Mouse (Mus musculus): ENCODE measurements around the gene Prkca.

Prkca gene

DNA sequence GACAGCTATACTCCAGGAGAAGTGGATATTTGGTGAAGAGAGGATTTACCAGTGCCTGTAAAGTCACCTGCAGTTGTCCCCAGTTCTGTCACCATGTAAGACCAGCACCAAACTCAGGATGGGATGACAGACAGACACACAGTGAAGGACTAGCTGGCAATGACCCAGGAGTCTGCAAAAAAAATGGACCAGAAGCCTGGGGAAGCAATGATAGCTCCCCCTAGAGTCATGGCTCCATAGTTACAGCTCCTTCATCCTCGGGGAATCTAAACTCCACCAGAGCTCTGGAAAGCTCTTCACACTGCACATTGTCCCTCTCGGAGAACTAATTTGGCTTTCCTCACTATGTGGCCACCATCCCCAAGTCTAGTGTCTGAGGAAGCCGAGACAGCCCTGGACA is 430.4 kb downstream of the Prkca start:
- DNase-seq, result no peak

DNA sequence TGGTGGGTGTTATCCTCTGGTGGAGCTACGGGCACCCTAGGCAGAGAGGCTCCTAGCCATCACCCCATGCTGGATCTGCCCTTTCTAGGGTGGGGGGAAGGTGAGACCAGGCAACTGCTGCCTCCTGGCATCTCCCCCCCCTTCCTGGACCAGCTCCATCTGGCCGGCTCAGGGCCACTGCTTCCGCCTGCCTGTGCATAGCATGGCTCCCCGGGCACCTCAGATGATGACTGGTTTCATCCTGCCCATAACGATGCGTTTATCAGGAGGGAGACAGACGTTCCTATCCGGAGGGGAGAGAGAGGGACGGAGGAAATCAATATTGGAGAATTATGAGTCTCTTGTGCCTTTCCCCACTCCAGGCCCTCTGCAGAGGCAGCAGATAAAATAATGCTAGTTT is 438.4 kb downstream of the Prkca start:
- DNase-seq, result no peak

DNA sequence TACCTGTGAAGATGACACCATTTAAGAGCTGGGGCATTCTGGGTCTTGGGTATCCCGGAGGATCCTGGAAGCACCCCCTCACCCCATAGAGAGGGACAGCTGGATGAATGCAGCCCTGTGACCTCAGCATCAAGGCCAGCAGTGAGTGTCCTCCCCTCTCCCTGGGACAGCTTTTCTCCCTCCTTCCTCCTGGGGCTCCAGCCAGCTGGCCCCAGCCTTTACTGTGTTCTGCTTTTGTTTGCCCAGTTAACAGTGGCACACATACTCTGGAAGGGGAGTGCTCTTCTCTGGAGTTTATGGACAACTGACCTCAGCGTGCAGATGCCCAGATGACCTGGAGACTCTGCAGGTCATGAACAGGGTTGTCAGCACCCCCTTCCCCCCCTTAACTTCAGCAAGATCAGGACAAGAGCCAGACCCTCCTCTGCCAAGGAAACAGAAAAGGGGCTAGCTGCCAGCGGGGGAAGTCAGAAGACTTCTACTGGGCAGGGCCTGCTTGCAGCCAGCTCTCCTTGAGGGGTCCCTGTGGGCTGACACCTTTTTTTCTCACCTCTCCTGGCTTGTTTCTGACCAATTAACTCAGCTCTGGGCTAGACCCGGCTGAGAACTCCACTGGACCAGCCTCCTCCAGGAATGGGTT is 439.6 kb downstream of the Prkca start:
- DNase-seq, result no peak

DNA sequence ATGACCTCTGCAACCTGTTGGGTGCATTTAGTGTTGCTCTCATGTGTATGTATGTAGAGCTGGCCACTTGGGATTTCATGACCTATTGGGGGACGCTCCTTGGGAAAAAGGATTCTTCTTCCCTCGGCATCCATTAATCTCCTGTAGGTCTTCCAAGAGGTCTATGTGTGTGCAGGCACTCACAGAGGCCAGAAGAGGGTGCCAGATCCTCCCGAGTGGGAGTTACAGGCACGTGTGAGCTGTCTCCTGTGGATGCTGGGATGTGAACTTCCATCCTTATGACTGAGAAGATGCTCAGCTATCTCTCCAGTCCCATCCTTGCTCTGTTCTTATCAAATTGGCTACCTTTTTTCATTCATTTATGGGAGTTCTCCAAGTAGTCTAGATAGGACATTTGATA is 443.3 kb downstream of the Prkca start:
- DNase-seq, result no peak

DNA sequence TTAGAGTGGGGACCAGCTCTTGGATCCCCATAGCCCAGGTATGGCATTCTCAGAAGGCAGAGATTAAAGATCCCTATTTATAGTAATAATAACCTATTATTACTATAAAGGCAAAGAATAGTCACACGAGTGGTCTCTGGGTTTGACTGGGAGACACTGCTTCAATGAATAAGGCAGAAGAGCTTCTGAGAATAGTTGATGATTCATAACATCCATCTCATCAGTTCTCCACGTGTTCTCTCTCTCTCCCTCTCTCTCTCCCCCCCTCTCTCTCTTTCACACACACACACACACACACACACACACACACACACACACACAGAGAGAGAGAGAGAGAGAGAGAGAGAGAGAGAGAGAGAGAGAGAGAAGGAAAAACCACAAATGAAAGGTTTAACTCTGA is 445.0 kb downstream of the Prkca start:
- DNase-seq, result no peak

DNA sequence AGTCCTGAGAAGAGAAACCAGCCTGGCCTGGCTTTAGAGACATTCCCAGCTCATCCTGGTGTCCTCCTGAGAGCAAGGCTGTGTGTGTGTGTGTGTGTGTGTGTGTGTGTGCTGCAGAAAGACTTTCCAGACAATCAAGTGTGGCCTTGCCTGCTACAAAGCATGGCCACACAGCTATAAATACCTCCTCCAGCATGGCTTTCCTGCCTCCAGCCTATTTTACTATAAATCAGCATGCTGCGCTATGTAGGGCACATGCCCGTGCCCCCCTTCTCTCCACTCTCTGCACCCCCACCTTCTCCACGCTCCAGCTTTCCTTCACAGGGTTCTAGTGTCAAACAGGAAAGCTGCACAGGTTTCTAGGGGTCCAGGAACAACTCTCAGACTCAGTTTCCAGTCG is 448.1 kb downstream of the Prkca start:
- no peak for DNase-seq

DNA sequence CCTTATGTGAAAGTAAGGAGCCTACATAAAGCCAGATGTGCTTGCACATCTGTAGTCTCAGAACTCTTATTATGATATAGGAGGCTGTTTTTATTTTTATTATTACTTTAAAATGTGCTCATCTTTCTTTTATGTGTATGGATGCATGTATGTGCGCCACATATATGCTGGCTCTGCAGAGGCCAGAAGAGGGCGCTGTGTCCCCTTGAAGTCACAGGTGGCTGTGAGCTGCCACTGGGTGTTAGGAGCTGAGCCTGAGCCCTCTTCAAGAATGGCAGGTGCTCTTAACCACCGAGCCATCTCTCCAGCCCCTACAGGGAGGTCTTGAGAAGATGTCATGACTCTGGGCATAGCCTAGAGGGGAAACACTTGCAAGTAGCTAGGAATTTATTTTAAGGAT is 452.4 kb downstream of the Prkca start:
- no peak for DNase-seq

DNA sequence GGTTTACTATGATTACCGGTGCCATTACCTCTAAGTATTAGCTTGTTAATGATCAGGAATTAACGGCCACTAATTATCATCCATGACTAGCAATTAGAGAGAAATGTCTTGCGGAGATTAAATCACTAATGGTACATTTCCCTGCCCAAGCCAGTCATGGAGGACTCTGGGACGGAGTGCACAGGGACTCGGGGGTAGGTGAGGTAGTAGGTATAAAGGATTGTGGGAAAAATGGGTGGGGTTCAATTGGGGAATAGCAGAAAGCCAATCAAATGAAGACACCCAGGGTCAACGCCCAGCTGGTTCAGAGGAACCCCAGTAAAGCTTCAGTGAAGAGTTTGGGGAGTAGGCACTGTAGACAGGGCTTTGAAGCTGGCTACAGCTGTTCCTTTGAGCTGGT is 456.4 kb downstream of the Prkca start:
- DNase-seq, result no peak
